Mouse (Mus musculus): ENCODE data around the gene Fkbp15.

The Fkbp15 gene

DNA sequence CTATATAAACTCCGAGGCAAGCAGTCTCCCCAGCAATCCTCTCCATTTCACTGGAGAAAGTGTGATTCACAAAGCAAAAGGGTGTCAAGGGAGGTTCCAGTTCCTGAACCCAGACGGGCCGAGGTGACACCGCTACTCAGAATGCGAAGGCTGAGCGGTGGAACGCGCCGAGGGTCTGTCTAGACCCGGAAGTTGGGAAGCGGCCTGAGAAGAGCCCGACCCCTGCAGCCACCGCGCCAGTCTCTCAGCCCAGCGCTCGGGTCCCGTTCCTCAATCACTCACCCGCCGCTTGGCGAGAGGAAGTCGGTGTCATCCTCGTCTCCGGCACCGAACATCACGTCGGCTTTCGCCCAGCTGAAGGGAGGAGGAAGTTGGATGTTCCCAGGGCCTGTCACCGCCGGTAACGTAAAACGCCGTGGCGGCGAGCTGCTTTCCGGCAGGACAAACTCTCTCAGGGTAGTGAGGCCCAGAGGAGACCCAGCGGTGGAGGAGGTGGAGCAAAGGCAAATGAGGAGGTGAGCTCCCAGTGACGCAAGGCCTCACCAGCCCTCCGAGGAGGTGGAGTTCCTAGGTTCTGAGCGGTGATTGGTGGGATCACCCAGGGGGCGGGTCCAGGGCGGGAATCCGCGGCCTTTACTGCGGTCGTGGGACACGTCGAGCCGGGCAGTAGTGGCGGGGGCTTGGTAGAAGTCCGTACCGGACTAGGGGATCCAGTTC, at the start of gene Fkbp15, which contains the start of gene Slc31a1:
TSS of gene Fkbp15 (minus strand) at position 461 of the 717 bp plus-strand sequence.
TSS of gene Slc31a1 (plus strand) at position 640 of the 717 bp plus-strand sequence.
- in situ Hi-C loops (cut with MboI, MseI), result loop anchor here (5.0 to 25.0 kb wide), 3 partner anchors 47 to 1305 kb away; partner anchors contain the start of genes Cdc26, Gm11214, Prpf4 and Tmem268

DNA sequence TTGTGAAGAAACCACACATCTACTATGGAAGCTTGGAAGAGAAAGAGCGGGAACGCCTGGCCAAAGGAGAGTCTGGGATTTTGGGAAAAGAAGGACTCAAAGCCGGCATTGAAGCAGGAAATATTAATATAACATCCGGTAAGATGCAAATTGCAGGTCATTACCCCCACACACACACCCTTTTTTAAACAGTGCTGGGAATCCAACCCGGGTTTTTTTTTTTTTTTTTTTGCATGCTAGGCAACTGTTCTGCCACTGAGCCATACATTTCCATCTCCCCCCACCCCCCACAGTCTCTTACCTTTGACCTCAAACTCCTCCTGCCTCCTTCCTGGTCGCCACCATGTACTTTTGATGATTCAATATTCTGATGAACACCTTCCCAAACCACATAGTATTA, 49.3 kb upstream of the Fkbp15 start:
- in situ Hi-C loops (cut with MboI, MseI), result loop anchor here (5.0 kb wide), 1 partner anchor 47 kb away; the partner anchor contains the start of genes Fkbp15 and Slc31a1

DNA sequence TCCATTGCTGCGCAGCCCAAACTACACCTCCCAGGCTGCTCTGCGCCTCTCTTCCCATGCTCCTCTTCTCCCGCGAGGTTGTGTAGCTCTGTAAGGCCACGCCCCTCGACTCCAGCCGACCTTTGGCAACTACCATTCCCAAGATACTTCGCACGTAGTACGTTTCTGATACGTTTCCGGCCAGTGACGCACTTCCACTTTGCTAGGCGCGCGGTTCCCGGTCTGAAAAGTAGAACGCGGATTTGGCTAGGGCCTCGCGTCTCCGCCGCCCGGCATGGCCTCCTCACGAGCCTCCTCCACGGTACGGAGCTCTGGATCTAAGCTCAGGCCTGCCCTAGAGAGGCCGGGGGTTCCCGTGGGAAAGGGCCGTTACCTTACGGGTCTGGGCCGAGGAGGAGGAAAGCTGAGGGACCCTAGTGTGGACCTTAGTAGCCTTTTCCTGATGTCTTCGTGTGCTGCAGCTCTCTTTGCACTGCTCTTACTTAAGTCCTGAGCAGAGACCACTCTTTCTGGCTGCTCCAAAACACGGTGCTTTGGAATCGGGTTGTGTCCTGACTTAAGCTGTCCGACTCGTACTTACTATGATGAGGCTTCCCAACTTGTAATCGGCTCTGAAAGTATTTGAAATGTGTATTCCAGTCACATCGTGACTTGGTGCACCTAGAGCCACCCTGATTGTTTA, 48.4 kb upstream of the Fkbp15 start, which contains the start of the genes Cdc26 and Prpf4:
TSS of gene Cdc26 (minus strand) at position 42 of the 682 bp plus-strand sequence.
TSS of gene Prpf4 (plus strand) at position 197 of the 682 bp plus-strand sequence.
- in situ Hi-C loops (cut with MboI, MseI), result loop anchor here (5.0 kb wide), 1 partner anchor 46 kb away; the partner anchor contains the start of genes Fkbp15 and Slc31a1

DNA sequence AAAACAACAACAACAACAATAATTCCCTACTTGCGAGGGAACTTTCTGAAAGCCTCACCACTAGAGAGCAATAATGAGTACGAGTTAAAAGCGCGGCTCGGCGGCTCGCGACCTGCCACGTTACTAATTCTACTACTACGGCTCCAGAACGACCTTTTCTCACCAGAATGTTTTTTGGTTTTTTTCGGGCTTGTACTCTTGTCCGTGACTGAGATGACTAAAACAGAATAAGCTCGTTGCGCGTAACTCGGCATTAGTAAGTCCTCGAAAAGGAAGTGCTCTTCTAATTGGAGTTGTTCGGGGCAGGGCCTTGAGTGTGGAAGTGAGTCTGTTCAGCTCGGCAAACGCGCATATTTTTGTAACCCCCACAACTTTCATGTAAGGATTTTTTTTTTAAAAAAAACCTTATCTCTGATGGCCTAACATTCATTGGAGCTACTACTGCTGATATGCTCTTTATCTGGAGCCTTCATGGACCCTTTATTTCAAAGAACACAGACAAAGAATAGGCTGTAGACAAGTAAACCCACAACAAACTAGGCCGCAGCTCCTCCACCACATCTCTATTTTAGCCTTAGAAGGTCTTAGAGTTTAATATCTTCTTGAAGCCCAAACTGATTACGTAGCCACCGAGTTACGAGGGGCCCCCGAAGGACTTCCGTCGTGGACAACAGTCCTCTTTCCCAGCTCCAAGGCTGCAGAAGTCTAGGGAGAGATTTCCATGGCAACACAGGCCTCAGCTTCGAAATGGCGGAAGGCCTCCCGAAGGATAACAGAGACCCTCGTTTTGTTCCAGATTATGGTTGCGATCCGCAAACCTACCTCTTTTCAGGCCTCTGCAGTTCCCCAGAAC, 47.6 kb upstream of the Fkbp15 start:
- in situ Hi-C loops (cut with MboI, MseI), result loop anchor here (5.0 kb wide), 1 partner anchor 46 kb away; the partner anchor contains the start of genes Fkbp15 and Slc31a1

DNA sequence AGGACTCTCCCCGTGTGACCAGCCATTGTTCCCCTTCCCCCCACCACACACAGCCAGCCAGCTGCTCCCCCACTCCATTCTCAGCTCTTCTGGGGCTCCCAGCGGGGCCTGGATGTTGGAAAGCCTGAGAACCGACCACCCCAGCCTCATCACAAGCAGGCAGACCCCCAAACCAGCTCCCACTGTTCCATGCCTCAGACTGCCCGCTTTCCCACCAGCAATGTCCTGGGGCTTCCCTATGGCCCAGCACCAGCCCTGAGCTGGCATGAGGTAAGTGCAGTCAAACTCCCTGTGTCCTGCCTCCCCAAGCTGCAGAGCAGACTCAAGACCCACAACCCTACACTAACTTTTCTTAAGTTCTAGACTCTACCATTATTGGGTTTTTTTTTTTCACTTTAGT, 45.8 kb upstream of the Fkbp15 start:
- in situ Hi-C loops (cut with MboI, MseI), result loop anchor here (5.0 kb wide), 1 partner anchor 44 kb away; the partner anchor contains the start of genes Fkbp15 and Slc31a1

GRCm38 (mm10) chr4:62398956-62399355, 38.6 kb upstream of the Fkbp15 start:
- in situ Hi-C loops (cut with MboI, MseI), result no loop called here

- in situ Hi-C loops (cut with MboI, MseI), result no loop called here
These were observed 37.4 kb upstream of the Fkbp15 start for GRCm38 (mm10) chr4:62397616-62398365.

- in situ Hi-C loops (cut with MboI, MseI), result no loop called here
These were observed 35.5 kb upstream of the Fkbp15 start for GRCm38 (mm10) chr4:62395806-62396205.

GRCm38 (mm10) chr4:62393459-62393858, 33.1 kb upstream of the Fkbp15 start:
- in situ Hi-C loops (cut with MboI, MseI), result no loop called here

DNA sequence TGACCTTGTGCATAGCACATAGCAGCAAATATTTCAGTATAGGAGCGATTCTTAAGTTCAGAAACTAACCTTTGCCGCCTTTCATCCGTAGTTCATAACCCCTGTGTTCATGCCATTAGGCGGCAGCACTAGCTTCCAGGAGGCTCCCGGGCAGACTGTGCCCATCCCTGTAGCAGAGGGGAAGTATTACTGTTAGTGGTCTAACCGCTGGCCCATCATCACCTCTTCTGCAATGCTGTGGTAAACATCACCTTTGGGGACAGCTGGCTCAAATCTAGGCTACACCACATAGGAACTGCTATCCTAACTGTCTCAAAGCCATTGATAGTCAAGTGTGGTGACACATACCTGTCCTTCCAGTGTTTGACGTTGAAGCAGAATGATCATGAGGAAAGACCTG, 31.5 kb upstream of the Fkbp15 start:
- in situ Hi-C loops (cut with MboI, MseI), result no loop called here

- in situ Hi-C loops (cut with MboI, MseI), result no loop called here
These were observed 29.5 kb upstream of the Fkbp15 start for GRCm38 (mm10) chr4:62389592-62390512.

- in situ Hi-C loops (cut with MboI, MseI), result no loop called here
These were observed 25.1 kb upstream of the Fkbp15 start for GRCm38 (mm10) chr4:62385439-62385838.

- in situ Hi-C loops (cut with MboI, MseI), result no loop called here
These were observed 23.8 kb upstream of the Fkbp15 start for GRCm38 (mm10) chr4:62384159-62384558.

DNA sequence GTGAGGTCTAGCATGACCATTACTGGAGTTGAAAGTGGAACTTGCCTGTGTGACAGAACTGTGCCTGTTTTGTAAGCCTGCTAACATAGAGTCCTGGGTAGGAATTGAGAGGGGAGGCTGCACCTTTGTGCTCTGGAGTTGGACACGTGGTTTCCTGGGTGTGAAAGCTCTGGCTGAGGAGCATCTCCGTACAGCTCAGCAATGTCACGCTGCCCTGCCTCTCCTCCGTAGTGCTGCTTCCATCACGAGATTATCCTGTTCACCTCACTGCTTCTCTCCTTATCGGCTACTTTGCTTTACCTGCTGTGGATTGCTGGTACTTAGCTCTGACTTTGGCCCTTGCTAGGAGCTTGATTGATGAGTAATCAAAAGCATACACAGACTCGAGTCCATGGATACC, 23.4 kb upstream of the Fkbp15 start:
- in situ Hi-C loops (cut with MboI, MseI), result no loop called here

DNA sequence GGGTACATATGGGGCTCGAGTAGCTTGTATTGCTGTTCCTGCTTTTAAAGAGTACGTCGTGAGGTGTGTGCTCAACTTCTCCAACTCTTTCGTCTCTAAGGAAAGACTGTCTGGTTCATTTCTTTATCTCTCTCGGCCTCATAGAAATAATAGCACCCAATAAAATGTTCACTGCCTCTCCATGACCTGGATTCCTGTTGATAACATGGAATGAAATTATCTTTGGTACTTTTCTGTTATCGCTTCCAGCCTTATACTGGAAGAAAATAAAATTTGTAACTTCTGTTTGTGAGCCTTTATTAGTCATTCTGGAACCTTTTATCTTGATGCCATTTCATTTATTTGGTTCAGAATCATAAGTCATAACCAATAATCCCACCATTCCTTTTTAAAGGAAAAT, 22.9 kb upstream of the Fkbp15 start:
- in situ Hi-C loops (cut with MboI, MseI), result no loop called here

DNA sequence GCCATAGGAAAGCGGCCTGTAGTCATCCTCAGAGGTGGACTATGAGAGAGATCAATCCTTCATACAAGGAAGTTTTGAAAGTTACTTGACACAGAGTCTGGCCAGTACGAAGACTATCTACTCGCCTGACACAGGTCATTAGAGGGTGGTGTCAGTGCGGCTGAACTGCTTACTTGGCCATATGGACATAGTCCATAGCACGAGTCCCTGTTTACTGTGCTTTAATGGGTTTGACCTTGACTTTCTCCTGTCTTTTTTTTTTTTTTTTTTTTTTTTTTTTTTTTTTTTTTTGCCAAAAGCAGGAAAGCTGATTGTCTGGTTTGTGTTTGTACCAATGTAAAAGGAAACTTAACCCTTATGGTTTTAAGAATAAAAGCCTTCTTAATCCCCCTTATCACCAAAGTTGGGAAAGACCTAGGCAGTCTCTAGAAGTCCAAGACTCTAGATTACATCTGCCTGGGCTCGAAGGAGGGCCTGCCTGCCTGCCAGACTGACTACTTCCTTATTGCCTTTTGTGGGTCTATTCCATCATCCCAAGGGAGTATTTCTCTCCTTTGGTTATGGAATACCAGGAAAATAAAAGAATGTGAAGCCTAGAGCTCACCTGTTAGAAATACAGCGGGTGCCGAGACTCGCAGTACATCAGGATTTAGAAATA, 19.5 kb upstream of the Fkbp15 start:
- in situ Hi-C loops (cut with MboI, MseI), result no loop called here

- in situ Hi-C loops (cut with MboI, MseI), result no loop called here
These were observed 15.8 kb upstream of the Fkbp15 start for GRCm38 (mm10) chr4:62376123-62376522.

GRCm38 (mm10) chr4:62374342-62374741, 14.0 kb upstream of the Fkbp15 start:
- in situ Hi-C loops (cut with MboI, MseI), result loop anchor here (25.0 kb wide), 1 partner anchor 1188 kb away; the partner anchor contains the start of gene Tmem268

DNA sequence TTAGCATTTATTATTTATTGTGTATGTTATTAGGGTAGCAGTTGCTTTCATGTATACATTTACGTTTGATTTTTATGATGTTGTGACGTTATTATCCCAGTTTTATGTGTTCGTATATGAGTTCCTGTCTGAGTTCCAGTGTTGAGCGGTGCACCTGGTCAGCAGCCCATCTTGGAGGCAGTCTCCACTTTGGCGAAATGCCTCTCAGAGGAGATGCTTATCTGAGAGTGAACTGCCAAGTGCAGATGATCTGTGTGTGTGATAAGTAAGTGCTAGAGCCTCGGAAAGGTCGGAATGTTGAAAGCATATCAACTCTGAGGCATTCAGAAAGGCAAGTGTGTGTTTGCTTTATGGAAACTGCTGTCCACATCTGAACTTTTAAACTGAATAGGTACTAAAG, 13.3 kb upstream of the Fkbp15 start:
- in situ Hi-C loops (cut with MboI, MseI), result loop anchor here (25.0 kb wide), 1 partner anchor 1189 kb away; the partner anchor contains the start of gene Tmem268

All from regulatory T cell (primary cell).